Mouse (Mus musculus) lung, embryonic 15.5 days (tissue): Measurements from ENCODE around the gene Pnrc2. TPM values are rescaled to one million over a fixed set of nuclear protein-coding genes. Genes with fewer than 3 reads are reported as not detected.

ENCODE experiments used
- ATAC-seq: fragments of 200-750 bp; cut with Nextera tagmentation; 2 replicates; pipeline ENCODE4 v1.8.0; 2017; ENCODE audit warnings: moderate number of reproducible peaks, borderline replicate concordance; ENCODE audit not compliant: low FRiP score, low TSS enrichment; ENCODE audit errors: extremely low read depth
- H3K27ac ChIP-seq: fragments of 300-500 bp; sonication (generic); 2 replicates; pipeline ENCODE4 v1.5.1; 2015; ENCODE audit warnings: moderate library complexity, mild to moderate bottlenecking, inconsistent platforms
- H3K27me3 ChIP-seq: fragments of 300-500 bp; sonication (generic); 2 replicates; pipeline ENCODE4 v1.6.1; 2015; ENCODE audit warnings: inconsistent platforms
- H3K36me3 ChIP-seq: fragments of 300-500 bp; sonication (generic); 2 replicates; pipeline ENCODE4 v1.6.1; 2015; ENCODE audit warnings: inconsistent platforms
- H3K4me1 ChIP-seq: fragments of 300-500 bp; sonication (generic); 2 replicates; pipeline ENCODE4 v1.6.1; 2015; ENCODE audit warnings: inconsistent platforms
- H3K4me2 ChIP-seq: fragments of 300-500 bp; sonication (generic); 2 replicates; pipeline ENCODE4 v1.6.1; 2015; ENCODE audit warnings: inconsistent platforms, mild to moderate bottlenecking, moderate library complexity
- H3K4me3 ChIP-seq: fragments of 300-500 bp; sonication (generic); 2 replicates; pipeline ENCODE4 v1.5.1; 2015; ENCODE audit warnings: mild to moderate bottlenecking, inconsistent platforms
- H3K9ac ChIP-seq: fragments of 300-500 bp; sonication (generic); 2 replicates; pipeline ENCODE4 v1.6.1; 2015; ENCODE audit warnings: inconsistent platforms
- H3K9me3 ChIP-seq: fragments of 300-500 bp; sonication (generic); 2 replicates; pipeline ENCODE4 v1.6.1; 2016; ENCODE audit warnings: inconsistent platforms
- WGBS: fragments of 180-500 bp; shearing (Covaris S2); methylation state at CpG from one replicate; pipeline ENCODE4 v1.1.7; 2015; 5-methylcytosine and 5-hydroxymethylcytosine counted together
- polyA plus RNA-seq: library from polyadenylated mRNA; unstranded; fragments of >200 nt; fragmentation: Nextera tagmentation; extraction: Ambion mirVana; gene quantifications from 2 replicates; pipeline ENCODE4 v1.2.1, GENCODE M21; 2015

The Pnrc2 gene
- polyA plus RNA-seq, 1 experiment from 2014 or later: 220 TPM

DNA sequence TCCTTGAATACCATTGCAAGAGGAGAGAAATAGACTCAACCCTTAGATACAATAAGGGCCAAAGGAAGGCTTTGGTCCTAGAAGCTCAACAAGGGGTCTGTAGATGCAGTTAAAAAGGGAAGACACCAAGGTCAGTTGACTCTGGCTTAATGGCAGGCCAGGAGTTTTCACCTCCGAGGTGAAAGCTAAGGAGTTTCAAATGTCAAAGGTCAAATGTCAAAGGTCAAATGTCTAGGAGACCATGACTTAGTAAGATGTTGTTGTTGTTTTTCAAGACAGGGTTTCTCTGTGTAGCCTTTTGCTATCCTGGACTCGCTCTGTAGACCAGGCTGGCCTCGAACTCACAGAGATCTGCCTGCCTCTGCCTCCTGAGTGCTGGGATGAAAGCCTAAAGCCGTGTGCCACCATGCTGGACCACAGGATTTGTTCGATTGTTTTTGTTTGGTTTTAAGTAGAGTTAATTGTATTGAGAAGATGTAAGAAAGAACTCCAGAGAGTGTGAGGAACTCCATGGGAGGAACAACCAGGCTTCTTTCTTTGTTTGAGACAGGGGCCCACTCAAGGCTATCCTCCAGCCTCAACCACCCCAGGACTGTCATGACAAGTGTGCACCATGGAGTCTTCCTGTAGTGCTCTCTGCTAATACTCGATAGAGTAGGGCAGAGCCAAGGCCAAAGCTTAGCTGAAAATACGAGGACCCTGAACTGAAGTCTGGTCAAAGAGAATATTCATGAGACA lies 15.7 kb upstream of the Pnrc2 start:
- H3K4me2 ChIP-seq: no peak overlapping the region
- H3K27me3 ChIP-seq: no peaks in the 10 kb centered on the region
- no peak for ATAC-seq
- no peaks in the 10 kb centered on the region for H3K9me3 ChIP-seq
- 74% methylated on average over 7 of the region's 7 CpGs for WGBS
- H3K4me3 ChIP-seq: no peak overlapping the region
- no peaks in the 10 kb centered on the region for H3K36me3 ChIP-seq
- H3K9ac ChIP-seq: no peak overlapping the region
- no peak overlapping the region for H3K27ac ChIP-seq
- H3K4me1 ChIP-seq: no peaks in the 10 kb centered on the region

DNA sequence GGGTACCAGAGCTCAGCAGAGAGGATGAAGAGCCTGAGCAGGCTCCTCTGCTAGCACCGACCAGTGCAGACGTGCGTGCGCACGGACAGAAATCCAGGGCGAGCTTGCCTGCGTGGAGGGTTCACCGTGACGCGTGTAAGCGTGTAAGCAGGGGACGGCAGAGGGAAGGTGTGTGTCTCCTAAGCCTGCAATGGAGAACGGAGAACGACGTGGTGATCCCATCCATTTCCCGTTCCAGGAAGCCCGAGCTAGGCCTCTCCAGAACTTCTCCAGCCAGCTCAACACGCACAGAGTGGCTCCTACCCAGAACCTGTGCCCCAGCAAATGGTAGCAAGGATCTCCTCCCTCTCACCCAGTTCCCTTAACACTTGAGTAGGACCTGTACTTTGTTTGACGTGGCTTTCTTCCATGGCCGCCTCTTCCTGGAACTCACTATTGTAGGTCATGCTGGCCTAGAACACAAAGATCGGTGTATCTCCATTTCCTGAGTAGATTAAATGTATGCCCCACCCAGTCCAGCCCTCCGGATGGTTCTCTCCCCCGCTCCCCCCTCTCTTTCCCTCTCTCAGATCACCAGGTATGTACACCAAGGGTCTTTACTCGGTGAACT lies 14.9 kb upstream of the Pnrc2 start:
- H3K4me3 ChIP-seq: no peak overlapping the region
- H3K27ac ChIP-seq: no peak overlapping the region
- no peak for ATAC-seq
- no peaks in the 10 kb centered on the region for H3K36me3 ChIP-seq
- H3K27me3 ChIP-seq: no peaks in the 10 kb centered on the region
- 88% methylated on average over 24 of the region's 24 CpGs for WGBS
- H3K9ac ChIP-seq: no peak overlapping the region
- H3K9me3 ChIP-seq: no peaks in the 10 kb centered on the region
- no peak overlapping the region for H3K4me2 ChIP-seq
- 0 out of 2 replicates have a peak, but pooled peaks cover 5% of the 10 kb centered on the region for H3K4me1 ChIP-seq

DNA sequence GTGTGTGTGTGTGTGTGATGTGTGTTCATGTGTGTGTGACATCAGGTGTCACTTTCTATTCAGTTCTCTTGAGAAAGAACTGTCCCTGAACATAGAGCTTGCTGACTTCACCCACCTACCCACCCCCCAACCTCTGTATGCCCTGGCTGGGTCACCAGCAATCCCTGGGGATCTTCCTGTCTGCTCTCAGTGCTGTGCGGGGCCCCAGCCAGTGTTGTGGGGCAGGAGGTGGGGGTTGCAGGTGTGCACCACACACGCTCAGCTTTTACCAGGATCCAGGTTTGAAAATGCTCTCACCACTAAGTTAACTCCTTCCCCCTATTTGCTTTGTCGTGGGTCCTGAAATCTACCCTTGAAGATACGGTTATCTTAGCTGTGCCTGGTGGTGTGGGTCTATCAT lies 12.5 kb upstream of the Pnrc2 start:
- H3K36me3 ChIP-seq: no peaks in the 10 kb centered on the region
- no peak overlapping the region for H3K9ac ChIP-seq
- no peak overlapping the region for H3K4me3 ChIP-seq
- no peaks in the 10 kb centered on the region for H3K27me3 ChIP-seq
- no peaks in the 10 kb centered on the region for H3K9me3 ChIP-seq
- H3K4me1 ChIP-seq: 0 out of 2 replicates have a peak, but pooled peaks cover 10% of the 10 kb centered on the region
- no peak for ATAC-seq
- H3K4me2 ChIP-seq: no peak overlapping the region
- 75% methylated on average over 4 of the region's 4 CpGs for WGBS
- H3K27ac ChIP-seq: no peak overlapping the region

- H3K9ac ChIP-seq: no peak overlapping the region
- 90% methylated on average over 12 of the region's 12 CpGs for WGBS
- no peaks in the 10 kb centered on the region for H3K36me3 ChIP-seq
- no peaks in the 10 kb centered on the region for H3K9me3 ChIP-seq
- no peak overlapping the region for H3K4me3 ChIP-seq
- no peak overlapping the region for H3K4me2 ChIP-seq
- H3K27ac ChIP-seq: no peak overlapping the region
- 0 out of 2 replicates have a peak, but pooled peaks cover 10% of the 10 kb centered on the region for H3K4me1 ChIP-seq
- no peak for ATAC-seq
- no peaks in the 10 kb centered on the region for H3K27me3 ChIP-seq
These were observed 12.0 kb upstream of the Pnrc2 start for GRCm38 (mm10) chr4:135885676-135886075.

DNA sequence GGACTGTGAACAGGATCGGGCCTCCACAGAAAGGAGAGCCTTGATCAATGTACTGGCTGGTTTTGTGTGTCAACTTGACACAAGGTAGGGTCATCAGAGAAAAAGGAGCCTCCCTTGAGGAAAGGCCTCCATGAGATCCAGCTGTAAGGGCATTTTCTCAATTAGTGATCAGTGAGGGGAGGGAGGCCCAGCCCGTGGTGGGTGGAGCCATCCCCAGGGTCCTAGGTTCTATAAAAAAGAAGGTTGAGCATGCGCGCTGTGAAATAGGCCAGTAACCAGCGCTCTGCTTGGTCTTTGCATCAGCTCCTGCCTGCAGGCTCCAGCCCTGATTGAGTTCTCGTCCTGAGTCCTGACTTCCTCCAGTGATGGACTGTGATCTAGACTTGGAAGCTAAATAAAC lies 10.9 kb upstream of the Pnrc2 start:
- WGBS: 77% methylated on average over 6 of the region's 6 CpGs
- Histone ChIP-seq H3K27ac (no peak overlapping the region), H3K27me3 (no peaks in the 10 kb centered on the region), H3K36me3 (no peaks in the 10 kb centered on the region), H3K9ac (no peak overlapping the region), H3K9me3 (no peaks in the 10 kb centered on the region), H3K4me2 (no peak overlapping the region), H3K4me1 (0 out of 2 replicates have a peak, but pooled peaks cover 10% of the 10 kb centered on the region), H3K4me3 (no peak overlapping the region)
- no peak for ATAC-seq

- no peak for ATAC-seq
- Histone ChIP-seq H3K36me3 (no peaks in the 10 kb centered on the region), H3K4me2 (no peak overlapping the region), H3K27me3 (no peaks in the 10 kb centered on the region), H3K4me3 (no peak overlapping the region), H3K9me3 (no peaks in the 10 kb centered on the region), H3K9ac (no peak overlapping the region), H3K27ac (no peak overlapping the region), H3K4me1 (0 out of 2 replicates have a peak, but pooled peaks cover 10% of the 10 kb centered on the region)
- 45% methylated on average over 7 of the region's 7 CpGs for WGBS
These were observed 10.3 kb upstream of the Pnrc2 start for GRCm38 (mm10) chr4:135883881-135884516.

DNA sequence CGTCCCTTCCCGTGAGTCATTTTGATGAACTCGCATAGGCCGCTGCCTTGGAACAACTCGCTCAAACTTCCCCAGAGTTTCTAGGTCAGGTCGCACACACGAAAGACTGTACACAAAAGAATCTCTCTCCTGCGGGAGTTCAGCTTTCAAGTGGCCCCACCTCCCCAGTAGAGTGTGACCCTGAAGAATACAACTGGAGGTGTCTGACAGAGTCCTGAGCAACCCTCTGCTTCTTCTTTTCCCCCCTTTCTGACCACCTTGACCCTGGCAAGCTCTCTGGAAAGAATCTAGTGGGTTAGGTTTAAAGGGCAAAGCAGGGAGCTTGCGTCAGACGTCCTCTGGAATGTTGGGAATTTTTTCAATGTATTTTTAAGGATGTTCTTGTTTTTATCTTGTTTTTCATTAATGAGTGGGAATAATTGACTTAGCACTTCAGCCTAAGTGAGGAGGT lies 9.8 kb upstream of the Pnrc2 start:
- 0 out of 2 replicates have a peak, but pooled peaks cover 10% of the 10 kb centered on the region for H3K4me1 ChIP-seq
- H3K4me3 ChIP-seq: no peak overlapping the region
- no peak overlapping the region for H3K9ac ChIP-seq
- no peaks in the 10 kb centered on the region for H3K27me3 ChIP-seq
- H3K9me3 ChIP-seq: no peaks in the 10 kb centered on the region
- H3K36me3 ChIP-seq: no peaks in the 10 kb centered on the region
- 18% methylated on average over 10 of the region's 10 CpGs for WGBS
- no peak overlapping the region for H3K4me2 ChIP-seq
- no peak for ATAC-seq
- no peak overlapping the region for H3K27ac ChIP-seq

DNA sequence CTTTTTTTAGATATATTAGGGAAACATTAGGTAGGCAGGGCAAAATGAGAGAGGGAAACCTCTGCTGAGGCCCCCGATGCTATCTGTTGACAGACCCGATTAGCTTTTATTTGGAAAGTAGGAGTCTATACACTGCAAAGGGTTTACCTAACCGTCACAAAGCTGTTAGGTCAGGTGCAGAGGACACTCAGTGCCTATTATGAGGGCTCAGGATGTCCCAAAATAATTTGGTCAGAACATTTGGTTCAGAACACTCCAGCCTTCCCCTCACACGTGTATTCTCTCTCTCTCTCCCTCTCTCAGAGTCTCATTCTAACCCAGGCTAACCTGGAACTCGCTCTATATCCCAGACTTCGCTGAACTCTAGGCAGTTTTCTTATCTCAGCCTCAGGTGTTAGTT lies 8.4 kb upstream of the Pnrc2 start:
- Histone ChIP-seq H3K4me2 (no peak overlapping the region), H3K4me1 (peaks cover 12% of the 10 kb centered on the region), H3K36me3 (no peaks in the 10 kb centered on the region), H3K9me3 (no peaks in the 10 kb centered on the region), H3K4me3 (no peak overlapping the region), H3K27ac (no peak overlapping the region), H3K27me3 (no peaks in the 10 kb centered on the region), H3K9ac (no peak overlapping the region)
- no peak for ATAC-seq
- 56% methylated on average over 6 of the region's 6 CpGs for WGBS

DNA sequence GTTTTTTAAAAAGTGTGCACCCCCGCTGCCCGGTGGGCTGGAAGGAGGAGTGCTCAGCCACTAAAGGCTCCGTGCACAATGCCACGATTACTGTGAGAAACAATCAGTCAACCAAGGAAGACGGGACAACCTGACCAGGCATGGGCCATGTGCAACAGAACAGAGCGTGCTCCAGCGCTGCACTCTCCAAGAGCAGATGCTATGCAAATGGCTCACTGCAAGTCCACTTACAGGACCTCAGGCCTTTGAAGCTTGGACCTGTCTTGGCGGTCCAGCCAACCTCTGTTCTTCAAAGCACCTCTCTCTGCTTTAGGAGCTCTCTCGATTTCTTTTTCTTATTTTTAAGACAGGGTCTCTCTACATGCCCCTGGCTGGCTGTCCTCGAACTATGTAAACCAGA lies 6.9 kb upstream of the Pnrc2 start:
- no peak for ATAC-seq
- Histone ChIP-seq H3K9me3 (no peaks in the 10 kb centered on the region), H3K9ac (no peak overlapping the region), H3K27me3 (no peaks in the 10 kb centered on the region), H3K4me2 (no peak overlapping the region), H3K4me1 (peaks cover 26% of the 10 kb centered on the region), H3K4me3 (no peak overlapping the region), H3K27ac (no peak overlapping the region), H3K36me3 (no peaks in the 10 kb centered on the region)
- WGBS: 78% methylated on average over 10 of the region's 10 CpGs

- peaks cover 32% of the 10 kb centered on the region for H3K4me1 ChIP-seq
- no peak overlapping the region for H3K9ac ChIP-seq
- H3K4me3 ChIP-seq: no peak overlapping the region
- WGBS: 87% methylated on average over 6 of the region's 6 CpGs
- no peaks in the 10 kb centered on the region for H3K27me3 ChIP-seq
- no peaks in the 10 kb centered on the region for H3K9me3 ChIP-seq
- H3K27ac ChIP-seq: no peak overlapping the region
- no peak overlapping the region for H3K4me2 ChIP-seq
- ATAC-seq: no peak
- no peaks in the 10 kb centered on the region for H3K36me3 ChIP-seq
These were observed 6.4 kb upstream of the Pnrc2 start for GRCm38 (mm10) chr4:135880018-135880417.

DNA sequence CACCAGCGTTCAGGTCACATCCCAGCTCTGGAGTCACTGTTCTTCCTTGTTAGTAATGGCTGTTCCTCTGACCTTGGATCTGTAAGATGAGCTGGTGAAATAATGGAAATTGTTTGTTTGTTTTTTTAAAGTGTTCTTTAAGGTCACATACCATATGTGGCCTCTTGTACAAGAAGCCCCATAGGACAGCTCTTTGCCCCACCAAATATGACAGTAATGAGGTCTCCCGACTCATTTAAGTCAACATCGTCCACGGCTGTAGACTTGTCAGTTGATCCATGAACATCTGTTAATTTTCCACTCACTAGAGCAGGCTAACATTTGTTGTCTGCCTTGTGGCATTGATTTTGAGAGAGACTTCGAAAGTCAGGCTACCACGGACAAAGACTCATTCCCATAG lies 5.4 kb upstream of the Pnrc2 start:
- no peak overlapping the region for H3K4me2 ChIP-seq
- WGBS: 53% methylated on average over 6 of the region's 6 CpGs
- H3K36me3 ChIP-seq: no peaks in the 10 kb centered on the region
- H3K9me3 ChIP-seq: no peaks in the 10 kb centered on the region
- H3K27ac ChIP-seq: no peak overlapping the region
- no peak for ATAC-seq
- no peaks in the 10 kb centered on the region for H3K27me3 ChIP-seq
- no peak overlapping the region for H3K4me3 ChIP-seq
- H3K9ac ChIP-seq: no peak overlapping the region
- H3K4me1 ChIP-seq: peaks cover 42% of the 10 kb centered on the region

- Histone ChIP-seq H3K9ac (no peak overlapping the region), H3K4me1 (peaks cover 33% of the 10 kb centered on the region), H3K9me3 (no peaks in the 10 kb centered on the region), H3K4me3 (no peak overlapping the region), H3K36me3 (no peaks in the 10 kb centered on the region), H3K27me3 (no peaks in the 10 kb centered on the region), H3K27ac (no peak overlapping the region), H3K4me2 (no peak overlapping the region)
- 57% methylated on average over 2 of the region's 2 CpGs for WGBS
- no peak for ATAC-seq
These were observed 4.1 kb upstream of the Pnrc2 start for GRCm38 (mm10) chr4:135877742-135878141.
